Comparison of ENCODE assay signal across 19 mouse cellular contexts in genomic region chr11:84009001-84009400, GRCm38 (mm10). TPM values are rescaled to one million over a fixed set of nuclear protein-coding genes. Genes with fewer than 3 reads are reported as not detected.
DNase-seq lines count a peak whose midpoint lies in the region; ATAC-seq and TF ChIP-seq lines count a peak whose summit lies in the region.
"Had no signal": no experiment of that assay in that cellular context is flagged by ENCODE, and none has a peak within 500 bp of the region (broad histone marks: within the 10 kb centered on the region; RNA-seq: fewer than 3 reads in every experiment).

No protein-coding gene starts in this region.

- no peak for TF ChIP-seq EP300 in liver, postnatal 0 days (IDR thresholded peaks at IDR 0.05; ENCODE audit: low read depth)

- no peak for ATAC-seq in hindbrain, postnatal 0 days
- no peak for ATAC-seq in liver, postnatal 0 days
- no peak for ATAC-seq in liver, embryonic 12.5 days
- ATAC-seq: forebrain, embryonic 14.5 days; hindbrain, embryonic 16.5 days had no signal

- H3K9me3 ChIP-seq in hindbrain, postnatal 0 days (ENCODE audit: low read length) = no peaks in the 10 kb centered on the region
- no peaks in the 10 kb centered on the region for H3K9me3 ChIP-seq in hindbrain, embryonic 10.5 days
- H3K9me3 ChIP-seq in liver, postnatal 0 days (ENCODE audit: low read length) = no peaks in the 10 kb centered on the region
- no peaks in the 10 kb centered on the region for H3K9me3 ChIP-seq in liver, embryonic 12.5 days (replicated peaks)
- H3K9me3 ChIP-seq: heart, embryonic 10.5 days; kidney, embryonic 15.5 days; liver, embryonic 13.5 days; midbrain, embryonic 12.5 days had no signal

- H3K4me2 ChIP-seq in hindbrain, postnatal 0 days (ENCODE audit: low read depth, low read length) = no peak overlapping the region
- H3K4me2 ChIP-seq in liver, postnatal 0 days (ENCODE audit: low read depth, low read length) = no peak overlapping the region
- no peak overlapping the region for H3K4me2 ChIP-seq in liver, embryonic 12.5 days
- H3K4me2 ChIP-seq: kidney, embryonic 15.5 days; liver, embryonic 13.5 days; midbrain, embryonic 12.5 days had no signal

- H3K27ac ChIP-seq in hindbrain, postnatal 0 days = no peak overlapping the region
- H3K27ac ChIP-seq in hindbrain, embryonic 10.5 days = no peak overlapping the region
- H3K27ac ChIP-seq in liver, postnatal 0 days (ENCODE audit: low read depth) = no peak overlapping the region
- no peak overlapping the region for H3K27ac ChIP-seq in liver, embryonic 12.5 days
- H3K27ac ChIP-seq: heart, embryonic 10.5 days; kidney, embryonic 15.5 days; liver, embryonic 13.5 days; midbrain, embryonic 12.5 days had no signal

- no peak overlapping the region for H3K9ac ChIP-seq in hindbrain, postnatal 0 days (replicated peaks; ENCODE audit: low read length)
- H3K9ac ChIP-seq in liver, postnatal 0 days (replicated peaks) = no peak overlapping the region
- H3K9ac ChIP-seq in liver, embryonic 12.5 days = no peak overlapping the region
- H3K9ac ChIP-seq: kidney, embryonic 15.5 days; liver, embryonic 13.5 days; midbrain, embryonic 12.5 days had no signal

- 78% methylated on average over 9 of the region's 9 CpGs for WGBS in hindbrain, postnatal 0 days
- WGBS in hindbrain, embryonic 10.5 days = 85% methylated on average over 9 of the region's 9 CpGs
- WGBS in liver, postnatal 0 days (ENCODE audit: insufficient replicate concordance) = 87% methylated on average over 9 of the region's 9 CpGs
- WGBS in liver, embryonic 12.5 days (ENCODE audit: insufficient replicate concordance) = 83% methylated on average over 9 of the region's 9 CpGs

- H3K36me3 ChIP-seq in hindbrain, postnatal 0 days (ENCODE audit: insufficient read depth, low read length) = peaks cover 24% of the 10 kb centered on the region
- peaks cover 59% of the 10 kb centered on the region for H3K36me3 ChIP-seq in hindbrain, embryonic 10.5 days
- peaks cover 33% of the 10 kb centered on the region for H3K36me3 ChIP-seq in liver, postnatal 0 days (replicated peaks; ENCODE audit: insufficient read depth, low read length)
- peaks cover 83% of the 10 kb centered on the region for H3K36me3 ChIP-seq in liver, embryonic 12.5 days
- peaks cover 3% of the 10 kb centered on the region; the same call in 1 of the 2 replicates for H3K36me3 ChIP-seq in splenic B cell, adult 2 months (ENCODE audit: control insufficient read depth, insufficient read depth, low read length, poor library complexity, severe bottlenecking)

- H3K4me1 ChIP-seq in hindbrain, postnatal 0 days (ENCODE audit: insufficient read depth, low read length) = peaks cover 6% of the 10 kb centered on the region; the same call in 1 of the 2 replicates
- H3K4me1 ChIP-seq in hindbrain, embryonic 10.5 days (replicated peaks) = peaks cover 34% of the 10 kb centered on the region
- no peaks in the 10 kb centered on the region for H3K4me1 ChIP-seq in liver, postnatal 0 days (ENCODE audit: insufficient read depth)
- H3K4me1 ChIP-seq in liver, embryonic 12.5 days = no peaks in the 10 kb centered on the region
- H3K4me1 ChIP-seq: kidney, embryonic 15.5 days; liver, embryonic 13.5 days had no signal

- no peak overlapping the region for H3K4me3 ChIP-seq in hindbrain, postnatal 0 days (ENCODE audit: low read length)
- no peak overlapping the region for H3K4me3 ChIP-seq in hindbrain, embryonic 10.5 days
- H3K4me3 ChIP-seq in liver, postnatal 0 days (ENCODE audit: low read depth, low read length) = no peak overlapping the region
- no peak overlapping the region for H3K4me3 ChIP-seq in liver, embryonic 12.5 days
- H3K4me3 ChIP-seq: heart, embryonic 10.5 days; kidney, embryonic 15.5 days; liver, embryonic 13.5 days; midbrain, embryonic 12.5 days had no signal

- H3K27me3 ChIP-seq in hindbrain, postnatal 0 days (ENCODE audit: insufficient read depth, low read length) = no peaks in the 10 kb centered on the region
- no peaks in the 10 kb centered on the region for H3K27me3 ChIP-seq in hindbrain, embryonic 10.5 days (ENCODE audit: insufficient read depth, poor library complexity, severe bottlenecking)
- no peaks in the 10 kb centered on the region for H3K27me3 ChIP-seq in liver, postnatal 0 days (ENCODE audit: insufficient read depth, low read length)
- H3K27me3 ChIP-seq in liver, embryonic 12.5 days (replicated peaks) = no peaks in the 10 kb centered on the region
- H3K27me3 ChIP-seq in splenic B cell, adult 2 months (ENCODE audit: control insufficient read depth, insufficient read depth, low read length, poor library complexity, severe bottlenecking) = no peaks in the 10 kb centered on the region
- H3K27me3 ChIP-seq: kidney, embryonic 15.5 days; liver, embryonic 13.5 days had no signal

- peak; percentile 19; the same call in 1 of the 2 replicates for TF ChIP-seq CTCF in hindbrain, postnatal 0 days (IDR thresholded peaks at IDR 0.05; ENCODE audit: low read depth)
- peak; percentile 37 for TF ChIP-seq CTCF in liver, postnatal 0 days (IDR thresholded peaks at IDR 0.05; ENCODE audit: low read depth)

- DNase-seq in hindbrain, postnatal 0 days (ENCODE audit: low spot score) = no peak
- no peak for DNase-seq in hindbrain, embryonic 10.5 days (ENCODE audit: low spot score)
- DNase-seq in liver, postnatal 0 days = no peak
- peak; percentile 29 for DNase-seq in ES-CJ7 (ENCODE audit: low read depth, low spot score)
- peak; percentile 5 for DNase-seq in splenic B cell, adult 2 months (ENCODE audit: low read depth, low spot score)
- no peak for DNase-seq in right cerebral cortex, postnatal 4 days
- no peak for DNase-seq in right cerebral cortex, adult 2 months (ENCODE audit: low spot score in 2 of 2)
- DNase-seq: adrenal gland, adult 8-10 months; cerebellum, adult 11-12 months; heart, postnatal 14 days; liver, embryonic 13.5 days; lung, postnatal 4 days; right cerebral cortex, adult 18-20 months had no signal

RNA-seq across cellular contexts. Expression of gene Synrg, which starts 44.8 kb away (rescaled TPM):
- total RNA-seq in hindbrain, postnatal 0 days (2014; rRNA removed) = 26.8 and 29.2 TPM in 2 replicates
- 14.5 and 15.0 TPM in 2 replicates for polyA plus RNA-seq in hindbrain, postnatal 0 days (2015; fragmentation: Nextera tagmentation; extraction: Ambion mirVana)
- 11.3 and 15.9 TPM in 2 replicates for polyA plus RNA-seq in hindbrain, embryonic 10.5 days (2016; fragmentation: Nextera tagmentation; extraction: Ambion mirVana)
- 2.9 and 3.5 TPM in 2 replicates for polyA plus RNA-seq in liver, postnatal 0 days (2015; fragmentation: Nextera tagmentation; extraction: Ambion mirVana)
- 10.2 and 11.2 TPM in 2 replicates for polyA plus RNA-seq in liver, embryonic 12.5 days (2016; fragmentation: Nextera tagmentation; extraction: Ambion mirVana)

Comparison
In these comparisons a context has a peak if more than half of its experiments do, and no peak if none do; other contexts are left out.
1. DNase-seq: peak in ES-CJ7 (single experiment) and splenic B cell, adult 2 months (single experiment); none in hindbrain, postnatal 0 days (single experiment), hindbrain, embryonic 10.5 days (single experiment), liver, postnatal 0 days (single experiment), right cerebral cortex, postnatal 4 days (single experiment) and right cerebral cortex, adult 2 months (0 of 2).